Mouse (Mus musculus): Measurements from ENCODE around the gene Klk13.
"Not testable (repeated sequence)": the region's sequence is repeated elsewhere in the genome, so short reads cannot be mapped to it uniquely, and the experiment has no call there.

Gene Klk13

DNA sequence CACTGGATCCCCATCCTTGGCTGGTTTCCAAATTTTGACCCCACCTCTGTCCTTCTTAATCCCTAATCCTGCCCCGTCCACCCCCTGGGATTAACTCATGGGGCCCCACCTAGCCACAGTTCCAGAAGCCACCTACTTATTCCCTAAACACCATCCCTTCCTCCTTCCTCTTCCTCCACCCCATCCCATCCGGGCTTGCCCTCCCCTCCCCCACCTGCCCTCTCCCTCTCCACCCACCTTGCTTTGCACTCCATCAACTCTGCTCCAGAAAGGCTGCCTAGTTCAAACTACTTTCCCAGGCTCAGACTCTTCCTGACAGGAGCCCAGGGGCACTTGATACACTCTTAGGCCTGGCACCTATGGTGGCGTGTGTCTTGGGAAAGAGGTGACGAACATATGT lies at the start of gene Klk13:
Gene Klk13, plus strand, starts transcription at position 301 of the 400 bp plus-strand sequence.
- no peak for DNase-seq

GRCm38 (mm10) chr7:43662804-43663203 lies 49.6 kb upstream of the Klk13 start:
- no peak for DNase-seq

DNA sequence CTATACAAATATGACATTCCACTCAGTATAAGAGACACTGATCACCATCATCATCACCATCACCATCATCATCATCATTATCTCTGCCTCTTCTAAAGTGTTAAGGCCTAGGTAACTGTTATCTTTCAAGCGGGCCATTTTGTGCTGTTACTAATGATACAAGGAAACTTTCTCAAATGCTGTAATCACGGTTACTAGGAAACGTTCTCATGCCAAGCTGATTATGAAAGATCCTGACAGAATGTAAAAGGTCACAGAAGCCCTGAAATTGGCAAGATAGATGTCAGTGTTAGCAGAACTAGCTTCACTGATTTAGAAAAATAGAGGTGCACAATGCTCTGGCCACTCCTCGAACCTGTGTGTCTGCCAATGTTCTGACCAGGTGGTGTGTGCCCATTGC lies 45.1 kb upstream of the Klk13 start:
- not testable (repeated sequence) for DNase-seq

DNA sequence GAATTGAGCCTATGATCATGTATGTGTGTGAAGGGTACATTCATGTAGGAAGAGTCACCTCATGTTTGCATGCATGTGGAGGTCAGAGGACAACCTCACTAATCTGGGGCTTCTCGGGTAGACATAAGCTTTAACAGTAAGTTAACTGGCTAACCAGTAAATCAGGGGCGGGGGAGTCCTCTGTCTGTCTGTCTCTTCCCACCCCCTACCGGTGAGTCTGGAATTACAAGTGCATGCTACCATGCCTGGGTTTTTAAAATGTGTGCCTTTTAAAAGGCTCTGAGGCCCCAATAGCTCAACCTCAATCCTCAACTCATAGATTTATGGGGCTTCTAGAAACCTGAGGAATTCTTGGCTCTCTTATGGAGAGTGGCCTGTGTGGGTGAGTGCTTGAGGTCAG lies 43.8 kb upstream of the Klk13 start:
- no peak for DNase-seq

DNA sequence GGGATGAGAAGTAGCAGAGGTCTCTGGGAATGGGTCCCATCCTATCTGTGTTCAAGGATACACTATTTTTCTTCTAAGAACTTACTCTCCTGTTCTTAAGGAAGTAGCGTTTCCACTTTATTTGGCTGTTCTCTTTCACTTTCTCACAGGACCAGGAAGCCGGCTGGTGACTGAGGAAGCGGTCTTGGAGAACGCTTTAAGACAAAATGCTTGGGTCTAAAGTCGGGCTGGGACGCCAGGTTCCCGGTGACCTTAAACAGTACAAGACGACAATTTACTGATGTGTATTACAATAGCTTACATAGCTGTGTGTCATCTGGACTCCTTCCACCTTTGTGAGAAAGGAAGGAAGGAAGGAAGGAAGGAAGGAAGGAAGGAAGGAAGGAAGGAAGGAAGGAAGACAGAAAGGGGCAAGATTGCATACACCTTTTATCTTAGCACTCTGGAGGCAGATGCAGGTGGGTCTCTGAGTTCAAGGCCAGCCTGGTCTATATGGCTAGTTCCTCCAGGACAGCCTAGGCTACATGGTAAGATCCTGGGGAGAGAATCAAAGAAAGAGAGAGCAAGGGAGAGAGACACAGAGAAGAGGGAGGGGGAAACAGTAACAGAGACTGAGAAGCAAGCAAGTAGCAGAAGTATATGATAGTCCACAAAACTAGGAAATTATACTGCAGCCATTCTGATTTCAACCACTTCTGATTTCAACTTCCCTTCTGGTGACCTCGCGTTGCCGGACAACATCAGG lies 41.1 kb upstream of the Klk13 start:
- no peak for DNase-seq

DNA sequence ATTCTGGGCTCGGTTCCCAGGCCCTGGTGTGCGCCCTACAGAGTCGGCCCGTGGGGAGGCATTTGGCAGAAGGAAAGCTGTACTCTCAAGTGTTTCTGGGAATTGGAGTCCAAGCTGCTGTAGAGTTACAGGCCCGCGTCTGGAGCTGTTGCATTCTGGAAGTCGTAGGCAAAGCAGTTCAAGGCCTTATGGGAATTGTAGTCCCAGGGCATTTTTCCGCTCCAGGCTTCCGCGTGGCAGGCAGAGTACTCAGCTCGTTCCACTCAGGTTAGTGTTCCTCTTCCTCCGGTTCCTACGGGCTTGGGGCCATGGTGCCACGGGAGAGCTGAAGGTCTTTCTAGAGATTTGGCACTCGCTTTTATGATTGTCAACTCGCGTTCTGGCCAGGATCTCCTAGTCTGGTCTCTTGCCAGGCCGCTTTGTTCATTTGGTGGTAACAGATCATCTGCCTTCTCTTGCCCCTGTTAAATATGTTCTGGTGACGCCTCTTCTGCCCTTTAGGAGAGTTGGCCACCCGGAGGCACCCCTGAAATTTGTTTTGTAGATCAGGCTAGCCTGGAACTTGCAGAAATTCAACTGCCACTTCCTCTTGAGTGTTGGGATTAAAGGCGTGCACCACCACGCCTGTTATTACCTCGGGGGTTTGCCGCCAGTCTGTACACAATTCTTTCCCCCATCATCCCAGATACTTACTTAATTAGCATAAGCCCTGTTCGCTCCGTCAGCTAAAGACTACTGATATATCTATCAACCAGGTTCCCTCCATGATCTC lies 40.4 kb upstream of the Klk13 start, which contains the start of gene Ctu1:
Gene Ctu1, plus strand, starts transcription at position 208 of the 772 bp plus-strand sequence.
- DNase-seq, result peak; percentile 95 to 96

DNA sequence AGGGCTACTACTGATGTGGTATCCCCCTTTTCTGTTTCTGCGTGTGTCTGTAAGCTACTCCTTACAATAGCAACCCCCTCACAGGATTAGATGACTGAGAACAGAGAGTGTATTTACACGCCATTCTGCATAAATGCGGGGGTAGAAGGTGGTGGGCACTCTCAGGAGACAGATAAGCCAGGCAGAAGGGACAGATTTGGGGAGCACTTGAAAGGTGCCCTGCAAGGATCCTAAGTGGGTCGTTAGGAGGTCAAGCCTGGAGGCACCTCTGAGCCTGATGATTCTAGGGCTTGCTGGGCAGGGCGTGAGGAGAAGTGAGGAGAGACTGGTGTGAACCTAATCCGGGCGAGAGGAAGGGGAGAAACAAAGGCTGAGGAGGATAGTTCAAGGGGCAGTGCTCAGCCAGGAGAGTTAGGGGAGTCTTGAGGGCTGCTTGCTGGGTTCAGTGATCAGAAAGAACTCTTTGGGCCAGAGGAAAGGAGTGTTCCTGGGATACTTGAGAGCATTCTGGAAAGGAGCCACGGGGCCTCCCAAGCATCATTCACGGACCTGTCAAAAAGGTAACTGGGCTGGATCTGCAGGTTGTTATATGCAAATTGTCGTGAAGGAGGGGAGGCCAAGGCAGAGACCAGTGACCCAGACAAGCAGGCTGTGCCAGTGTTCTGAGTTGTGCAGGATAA lies 39.6 kb upstream of the Klk13 start:
- peak; percentile 63 to 76 for DNase-seq

- no peak for DNase-seq
Measured at GRCm38 (mm10) chr7:43675091-43675490, 37.3 kb upstream of the Klk13 start.

DNA sequence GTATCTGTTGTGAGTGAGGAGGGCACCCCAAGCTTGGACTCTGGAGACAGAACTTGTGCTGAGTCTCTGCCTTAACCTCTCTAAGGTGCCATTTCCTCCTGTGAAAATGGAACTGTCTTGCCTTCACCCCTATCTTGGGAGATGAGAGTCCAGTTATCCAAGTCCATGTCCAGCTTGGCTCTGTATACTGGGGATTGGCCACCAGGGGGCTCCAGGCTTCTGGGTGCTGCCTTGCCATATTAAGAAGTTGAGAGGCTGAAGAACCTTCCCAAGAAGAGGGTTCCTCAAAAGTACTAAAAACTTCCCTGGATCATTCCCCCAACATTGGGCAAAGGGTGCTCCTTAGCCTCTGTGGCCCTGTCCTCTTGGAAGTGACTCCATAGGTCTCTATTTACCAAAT lies 33.9 kb upstream of the Klk13 start:
- DNase-seq, result peak; percentile 36 to 53

DNA sequence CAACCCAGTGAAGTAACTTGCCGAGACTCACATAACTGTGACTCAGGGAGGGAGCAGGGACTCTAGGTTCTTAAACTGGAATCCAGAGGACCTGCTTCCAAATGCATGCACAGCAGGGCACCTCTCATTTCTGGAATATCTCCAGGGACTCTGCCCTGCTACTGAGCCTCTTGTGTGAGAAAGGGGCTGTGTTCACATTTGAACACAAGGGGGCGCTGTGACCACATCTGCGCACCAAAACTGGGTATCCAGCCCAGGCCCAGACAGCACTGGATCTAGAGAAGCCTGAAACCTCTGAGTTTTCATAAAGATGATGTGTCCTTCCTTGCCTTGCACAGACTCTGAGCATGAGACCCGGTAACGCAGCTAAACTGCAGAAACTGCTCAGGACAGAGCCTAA lies 31.4 kb upstream of the Klk13 start:
- DNase-seq, result peak; percentile 62 to 70

DNA sequence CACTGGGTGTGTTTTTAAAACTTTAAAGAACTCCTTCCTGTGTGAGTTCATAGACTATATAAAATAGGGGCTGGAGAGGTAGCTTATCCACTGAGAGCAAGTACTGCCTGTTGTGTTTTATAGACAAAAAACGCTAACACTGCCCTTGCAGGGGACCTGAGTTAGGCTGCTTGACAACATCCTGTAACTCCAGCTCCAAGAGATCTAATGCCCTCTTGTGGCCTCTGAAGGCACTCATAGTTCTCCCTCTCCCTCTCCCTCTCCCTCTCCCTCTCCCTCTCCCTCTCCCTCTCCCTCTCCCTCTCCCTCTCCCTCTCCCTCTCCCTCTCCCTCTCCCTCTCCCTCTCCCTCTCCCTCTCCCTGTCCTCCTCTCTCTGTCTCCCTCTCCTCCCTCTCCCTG lies 29.9 kb upstream of the Klk13 start:
- DNase-seq, result not testable (repeated sequence)

DNA sequence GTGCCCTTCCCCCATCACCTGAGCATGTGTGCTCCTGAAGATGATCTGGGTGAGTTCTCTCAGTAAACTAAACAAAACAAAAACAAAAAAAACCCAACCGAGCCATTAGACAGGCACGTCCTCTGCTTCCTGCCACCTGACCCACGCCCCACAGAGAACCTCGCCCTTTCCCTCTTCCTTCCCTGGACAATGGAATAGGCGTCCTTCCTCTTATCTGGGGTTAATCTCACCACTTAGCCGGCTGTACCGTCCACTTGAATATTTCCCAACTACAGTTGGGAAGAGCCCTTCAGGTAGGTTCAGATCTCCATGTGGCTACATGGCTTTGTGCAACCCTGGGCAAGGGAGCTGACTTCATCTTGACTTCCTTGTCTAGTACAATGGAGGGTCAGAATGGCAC lies 27.3 kb upstream of the Klk13 start:
- DNase-seq, result peak; percentile 48 to 69

DNA sequence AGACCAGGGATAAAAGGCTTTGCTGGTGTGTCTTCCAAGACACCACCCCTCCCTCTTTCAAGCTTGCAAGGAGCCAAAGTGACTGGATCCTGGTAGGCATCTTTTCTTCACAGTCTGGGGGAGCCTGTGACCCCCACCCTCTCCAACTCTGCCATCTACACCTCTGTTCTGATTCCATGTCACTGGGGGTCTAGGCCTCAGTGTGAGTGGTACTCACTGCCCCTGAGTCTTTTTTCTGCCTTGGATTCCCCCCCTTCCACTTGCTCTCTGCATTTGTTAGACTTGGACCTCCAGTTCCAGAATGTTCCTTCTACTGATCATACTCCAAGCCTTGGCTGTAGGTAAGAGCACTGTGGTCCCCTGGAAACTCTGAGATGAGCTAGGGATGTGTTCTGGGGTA lies 22.2 kb upstream of the Klk13 start, which contains the start of gene Klk14:
Gene Klk14, plus strand, starts transcription at position 301 of the 400 bp plus-strand sequence.
- DNase-seq, result no peak

DNA sequence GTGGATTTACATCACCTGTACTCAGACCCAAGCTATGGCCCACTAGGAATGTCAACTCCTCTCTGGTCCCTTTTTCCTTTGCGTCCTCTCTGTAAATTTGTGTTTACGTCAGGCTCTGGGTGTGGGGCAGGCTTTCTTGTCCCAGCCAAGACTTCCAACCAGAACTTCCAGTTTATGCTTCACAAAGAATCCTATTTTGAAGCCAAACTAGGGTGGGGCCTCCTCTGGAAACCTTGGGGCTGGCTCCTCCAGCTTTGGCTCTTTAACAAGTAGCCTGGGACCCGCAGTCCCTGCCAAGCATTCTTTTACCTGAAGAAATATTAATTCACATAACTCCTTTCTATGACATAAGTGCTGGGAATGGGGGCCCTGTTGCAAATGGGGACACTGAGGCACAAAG lies 2.3 kb upstream of the Klk13 start:
- peak; percentile 38 to 56 for DNase-seq

DNA sequence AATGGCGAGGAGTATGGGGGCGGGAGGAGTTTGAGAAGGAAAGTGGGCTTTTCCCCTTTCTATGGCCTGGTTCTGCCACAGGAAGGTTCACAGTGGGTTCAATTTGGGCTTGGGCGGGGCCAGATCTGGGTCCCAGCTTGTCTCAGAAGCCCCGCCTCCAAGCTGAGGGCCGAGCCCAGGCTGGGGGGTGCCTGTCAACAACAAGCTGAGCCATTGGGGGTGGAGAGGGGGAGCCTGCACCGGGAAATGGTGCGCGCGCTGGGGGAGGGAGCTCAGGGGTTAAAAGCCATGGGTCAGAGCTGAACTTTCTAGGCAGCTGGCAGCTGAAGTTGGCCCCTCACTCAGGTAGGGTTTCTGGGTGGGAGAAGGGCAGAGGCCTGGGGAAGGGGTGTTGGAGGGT lies 550 bp downstream of the Klk13 start:
- DNase-seq, result peak; percentile 8 to 14

DNA sequence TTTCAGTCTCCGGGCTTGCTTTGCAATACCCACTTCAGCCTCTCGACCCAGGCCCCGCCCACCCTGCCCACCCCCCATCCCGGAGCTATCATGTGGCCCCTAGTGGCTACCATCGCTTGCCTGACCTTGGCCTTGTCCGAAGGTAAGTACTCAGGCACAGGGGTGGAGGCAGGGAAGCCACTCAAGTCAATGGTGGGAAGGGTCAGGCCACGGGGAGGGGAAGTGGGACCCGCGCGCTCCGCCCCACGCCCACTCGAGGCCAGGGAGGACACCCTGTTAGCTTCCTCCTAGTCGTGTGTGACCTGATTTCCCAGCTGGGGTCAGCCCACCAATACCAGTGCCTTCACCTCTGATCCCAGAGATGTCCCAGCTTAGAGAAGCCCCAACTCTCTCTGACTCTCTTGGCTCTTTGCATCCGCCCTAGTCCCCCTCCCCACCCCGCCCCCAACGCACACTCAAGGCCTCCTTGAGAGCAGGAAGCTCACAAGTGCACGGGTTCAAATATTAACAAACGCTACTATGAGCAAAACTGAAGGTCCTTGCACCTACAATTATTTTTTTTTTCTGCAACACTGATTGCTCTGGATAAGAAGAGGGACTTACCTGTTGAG lies 1.5 kb downstream of the Klk13 start:
- DNase-seq, result peak; percentile 62 to 69

DNA sequence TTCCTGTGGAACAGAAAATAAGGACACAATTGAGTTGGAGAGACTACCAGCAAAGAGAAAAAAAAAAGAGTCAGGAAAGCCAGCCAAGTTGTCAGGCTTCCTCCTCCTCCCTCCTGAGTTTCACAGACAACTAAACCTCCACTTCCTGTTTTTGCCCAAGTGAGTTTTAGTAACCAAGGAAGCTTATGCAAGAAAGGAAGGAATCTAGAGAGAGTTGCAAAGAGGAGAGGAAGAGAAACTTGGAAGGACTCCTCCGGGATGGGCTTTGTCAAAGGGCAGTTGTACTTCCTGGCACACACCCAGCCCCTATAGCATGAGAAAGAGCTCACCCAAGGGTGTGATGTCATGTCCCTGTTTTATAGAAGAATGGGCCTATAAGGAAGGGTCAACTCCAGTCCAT lies 35.4 kb downstream of the Klk13 start:
- peak; percentile 50 to 53 for DNase-seq

DNA sequence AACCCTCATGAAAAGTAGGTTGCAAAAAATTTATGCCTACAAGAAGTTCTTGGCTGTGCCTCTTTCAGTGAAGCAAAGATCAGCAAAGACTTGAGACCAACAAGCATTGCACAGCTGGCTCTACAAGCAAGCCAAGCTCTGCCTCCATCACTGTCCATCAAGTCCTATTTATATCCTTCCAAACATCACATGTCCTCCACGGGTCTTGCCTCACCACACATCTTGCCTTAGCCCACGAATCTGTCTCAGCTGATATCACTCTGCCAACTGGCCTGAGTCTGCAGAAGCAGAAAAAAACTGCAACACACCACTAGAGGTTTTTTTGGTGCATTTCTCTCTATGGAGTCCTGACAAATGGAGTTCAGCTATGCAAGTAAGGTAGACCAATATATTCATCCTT lies 40.4 kb downstream of the Klk13 start:
- DNase-seq, result no peak

GRCm38 (mm10) chr7:43766484-43766883 lies 54.1 kb downstream of the Klk13 start:
- no peak for DNase-seq

- no peak for DNase-seq
Measured at GRCm38 (mm10) chr7:43768597-43768996, 56.2 kb downstream of the Klk13 start, which contains the start of gene Klk12. Gene Klk12 (plus strand): TSS chr7:43768897.

GRCm38 (mm10) chr7:43769636-43770035 lies 57.3 kb downstream of the Klk13 start:
- DNase-seq, result no peak

DNA sequence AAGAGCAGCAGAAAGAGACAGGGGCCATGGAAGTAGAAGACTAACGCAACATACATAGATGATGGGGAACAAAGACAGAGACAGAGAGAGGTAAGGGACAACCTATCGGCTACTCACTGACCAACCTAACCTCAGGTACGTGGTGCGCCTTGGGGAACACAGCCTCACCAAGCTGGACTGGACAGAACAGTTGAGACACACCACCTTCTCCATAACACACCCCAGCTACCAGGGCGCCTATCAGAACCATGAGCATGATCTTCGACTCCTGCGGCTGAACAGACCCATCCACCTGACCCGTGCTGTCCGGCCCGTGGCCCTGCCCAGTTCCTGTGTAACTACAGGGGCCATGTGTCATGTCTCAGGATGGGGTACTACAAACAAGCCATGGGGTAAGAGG lies 58.3 kb downstream of the Klk13 start:
- DNase-seq, result no peak

- no peak for DNase-seq
Measured at GRCm38 (mm10) chr7:43771916-43772315, 59.5 kb downstream of the Klk13 start.
